In genomic region chr15:50153863-50154262, GRCm38 (mm10) we compare ENCODE assay signal across 16 mouse cellular contexts.
"Had no signal": no experiment of that assay in that cellular context is flagged by ENCODE, and none has a peak within 500 bp of the region (broad histone marks: within the 10 kb centered on the region; RNA-seq: fewer than 3 reads in every experiment).

No protein-coding gene starts in this region.

- ATAC-seq: midbrain, embryonic 16.5 days had no signal

- H3K4me3 ChIP-seq: megakaryocyte, embryonic 14.5 days; midbrain, embryonic 12.5 days; neural tube, embryonic 12.5 days had no signal

- H3K4me1 ChIP-seq: megakaryocyte, embryonic 14.5 days; midbrain, embryonic 12.5 days; neural tube, embryonic 12.5 days had no signal

- H3K27ac ChIP-seq: midbrain, embryonic 12.5 days; neural tube, embryonic 12.5 days had no signal

- DNase-seq: lung, adult 18-20 months; lung, embryonic 14.5 days; lung, postnatal 10 days; lung, postnatal 4 days; midbrain, embryonic 14.5 days; right cerebral cortex, adult 18-20 months; right cerebral cortex, postnatal 25 days; right cerebral cortex, postnatal 4 days; spleen, adult 18-20 months; thymus, adult 2 months; thymus, postnatal 25 days; thymus, postnatal 4 days had no signal

- H3K4me2 ChIP-seq: lung, embryonic 14.5 days; midbrain, embryonic 12.5 days; neural tube, embryonic 12.5 days had no signal

- H3K9me3 ChIP-seq: megakaryocyte, embryonic 14.5 days; midbrain, embryonic 12.5 days; neural tube, embryonic 12.5 days had no signal

- H3K9ac ChIP-seq: lung, embryonic 14.5 days; midbrain, embryonic 12.5 days; neural tube, embryonic 12.5 days had no signal

- H3K27me3 ChIP-seq: megakaryocyte, embryonic 14.5 days; midbrain, embryonic 12.5 days; neural tube, embryonic 12.5 days had no signal

- H3K36me3 ChIP-seq: midbrain, embryonic 12.5 days; neural tube, embryonic 12.5 days had no signal
